ENCODE assay signal across 11 mouse cellular contexts in genomic region chr12:117789017-117789416, GRCm38 (mm10). TPM values are rescaled to one million over a fixed set of nuclear protein-coding genes. Genes with fewer than 3 reads are reported as not detected.
DNase-seq lines count a peak whose midpoint lies in the region; ATAC-seq lines count a peak whose summit lies in the region.
"Had no signal": no experiment of that assay in that cellular context is flagged by ENCODE, and none has a peak within 500 bp of the region (broad histone marks: within the 10 kb centered on the region; RNA-seq: fewer than 3 reads in every experiment).

No protein-coding gene starts in this region.

- 48% methylated on average over 7 of the region's 7 CpGs for WGBS in intestine, embryonic 15.5 days
- 38% methylated on average over 7 of the region's 7 CpGs for WGBS in intestine, embryonic 16.5 days
- WGBS in embryonic facial prominence, embryonic 12.5 days: 25% methylated on average over 7 of the region's 7 CpGs
- 26% methylated on average over 7 of the region's 7 CpGs for WGBS in hindbrain, embryonic 12.5 days
- WGBS in midbrain, embryonic 15.5 days: 12% methylated on average over 7 of the region's 7 CpGs

- H3K27me3 ChIP-seq in intestine, embryonic 15.5 days (replicated peaks): no peaks in the 10 kb centered on the region
- H3K27me3 ChIP-seq in intestine, embryonic 16.5 days (replicated peaks; ENCODE audit: control insufficient read depth, insufficient read depth, low read length): no peaks in the 10 kb centered on the region
- no peaks in the 10 kb centered on the region for H3K27me3 ChIP-seq in embryonic facial prominence, embryonic 12.5 days
- H3K27me3 ChIP-seq in hindbrain, embryonic 12.5 days: peaks cover 10% of the 10 kb centered on the region
- H3K27me3 ChIP-seq in midbrain, embryonic 15.5 days (replicated peaks): 0 out of 2 replicates have a peak, but pooled peaks cover 6% of the 10 kb centered on the region

- DNase-seq in lung, postnatal 25 days (ENCODE audit: low spot score): no peak
- DNase-seq in left cerebral cortex, adult 8-10 months (ENCODE audit: low spot score in 2 of 2): no peak
- DNase-seq: adrenal gland, postnatal 10 days; cerebellum, adult 11-12 months; kidney, postnatal 4 days had no signal

- no peak overlapping the region for H3K4me3 ChIP-seq in intestine, embryonic 15.5 days (replicated peaks)
- no peak overlapping the region for H3K4me3 ChIP-seq in intestine, embryonic 16.5 days (ENCODE audit: low read length)
- no peak overlapping the region for H3K4me3 ChIP-seq in embryonic facial prominence, embryonic 12.5 days
- peak overlapping the region; percentile 31; the same call in 1 of the 2 replicates for H3K4me3 ChIP-seq in hindbrain, embryonic 12.5 days
- no peak overlapping the region for H3K4me3 ChIP-seq in midbrain, embryonic 15.5 days

- H3K4me1 ChIP-seq in intestine, embryonic 15.5 days (replicated peaks): 0 out of 2 replicates have a peak, but pooled peaks cover 3% of the 10 kb centered on the region
- H3K4me1 ChIP-seq in intestine, embryonic 16.5 days (ENCODE audit: control insufficient read depth, insufficient read depth, low read length): no peaks in the 10 kb centered on the region
- no peaks in the 10 kb centered on the region; the same call in 1 of the 2 replicates for H3K4me1 ChIP-seq in embryonic facial prominence, embryonic 12.5 days
- H3K4me1 ChIP-seq in hindbrain, embryonic 12.5 days: peaks cover 12% of the 10 kb centered on the region
- peaks cover 12% of the 10 kb centered on the region; the same call in 1 of the 2 replicates for H3K4me1 ChIP-seq in midbrain, embryonic 15.5 days

- H3K27ac ChIP-seq in intestine, embryonic 15.5 days: no peak overlapping the region
- no peak overlapping the region for H3K27ac ChIP-seq in intestine, embryonic 16.5 days (ENCODE audit: low read length)
- no peak overlapping the region for H3K27ac ChIP-seq in embryonic facial prominence, embryonic 12.5 days
- H3K27ac ChIP-seq in hindbrain, embryonic 12.5 days: no peak overlapping the region
- no peak overlapping the region for H3K27ac ChIP-seq in midbrain, embryonic 15.5 days
- H3K27ac ChIP-seq: macrophage had no signal

- no peak for ATAC-seq in intestine, embryonic 15.5 days
- ATAC-seq in intestine, embryonic 16.5 days: no peak
- no peak for ATAC-seq in embryonic facial prominence, embryonic 12.5 days (ENCODE audit: insufficient number of reproducible peaks, insufficient read depth, low FRiP score, low TSS enrichment)
- ATAC-seq in hindbrain, embryonic 12.5 days (ENCODE audit: low FRiP score): peak; percentile 60
- no peak for ATAC-seq in midbrain, embryonic 15.5 days (replicated peaks)

- no peaks in the 10 kb centered on the region for H3K9me3 ChIP-seq in intestine, embryonic 15.5 days
- H3K9me3 ChIP-seq in intestine, embryonic 16.5 days (ENCODE audit: control insufficient read depth, low read length): no peaks in the 10 kb centered on the region
- H3K9me3 ChIP-seq in embryonic facial prominence, embryonic 12.5 days: no peaks in the 10 kb centered on the region
- no peaks in the 10 kb centered on the region for H3K9me3 ChIP-seq in hindbrain, embryonic 12.5 days (replicated peaks)
- no peaks in the 10 kb centered on the region for H3K9me3 ChIP-seq in midbrain, embryonic 15.5 days

- H3K4me2 ChIP-seq in intestine, embryonic 15.5 days (replicated peaks): 0 out of 2 replicates have a peak overlapping the region, but pooled peaks have one; percentile 63
- no peak overlapping the region for H3K4me2 ChIP-seq in intestine, embryonic 16.5 days (ENCODE audit: low read depth, low read length)
- peak overlapping the region; percentile 48 for H3K4me2 ChIP-seq in embryonic facial prominence, embryonic 12.5 days (replicated peaks)
- peak overlapping the region; percentile 60 for H3K4me2 ChIP-seq in hindbrain, embryonic 12.5 days (replicated peaks)
- H3K4me2 ChIP-seq in midbrain, embryonic 15.5 days: peak overlapping the region; percentile 52; the same call in 1 of the 2 replicates

- H3K36me3 ChIP-seq in intestine, embryonic 15.5 days: no peaks in the 10 kb centered on the region
- H3K36me3 ChIP-seq in intestine, embryonic 16.5 days (ENCODE audit: control insufficient read depth, insufficient read depth, low read length): no peaks in the 10 kb centered on the region
- H3K36me3 ChIP-seq in embryonic facial prominence, embryonic 12.5 days: no peaks in the 10 kb centered on the region
- no peaks in the 10 kb centered on the region for H3K36me3 ChIP-seq in hindbrain, embryonic 12.5 days
- H3K36me3 ChIP-seq in midbrain, embryonic 15.5 days (replicated peaks): no peaks in the 10 kb centered on the region

- no peak overlapping the region for H3K9ac ChIP-seq in intestine, embryonic 15.5 days
- no peak overlapping the region for H3K9ac ChIP-seq in intestine, embryonic 16.5 days (ENCODE audit: low read depth, low read length)
- H3K9ac ChIP-seq in embryonic facial prominence, embryonic 12.5 days: no peak overlapping the region; the same call in 1 of the 2 replicates
- no peak overlapping the region for H3K9ac ChIP-seq in hindbrain, embryonic 12.5 days
- H3K9ac ChIP-seq in midbrain, embryonic 15.5 days: no peak overlapping the region

RNA-seq across cellular contexts. Expression of gene Cdca7l, which starts 15.1 kb away (rescaled TPM):
- 41.2 and 42.4 TPM in 2 replicates for polyA plus RNA-seq in intestine, embryonic 15.5 days (2015; fragmentation: Nextera tagmentation; extraction: Ambion mirVana)
- 31.9 and 33.0 TPM in 2 replicates for polyA plus RNA-seq in intestine, embryonic 16.5 days (2015; fragmentation: Nextera tagmentation; extraction: Ambion mirVana)
- 34.1 and 34.6 TPM in 2 replicates for polyA plus RNA-seq in embryonic facial prominence, embryonic 12.5 days (2016; fragmentation: Nextera tagmentation; extraction: Ambion mirVana)
- polyA plus RNA-seq in hindbrain, embryonic 12.5 days (2016; fragmentation: Nextera tagmentation; extraction: Ambion mirVana): 16.2 and 20.2 TPM in 2 replicates
- polyA plus RNA-seq in midbrain, embryonic 15.5 days (2015; fragmentation: Nextera tagmentation; extraction: Ambion mirVana): 3.4 and 4.1 TPM in 2 replicates
- 1 to 10 TPM in 1 of 4 experiments, under 1 TPM in 3; 0.39 to 1.3 (median 0.67) TPM for total RNA-seq in left cerebral cortex, adult 8-10 months (2022)
